Mouse (Mus musculus): Measurements from ENCODE around the gene Spag8. TPM values are rescaled to one million over a fixed set of nuclear protein-coding genes. Genes with fewer than 3 reads are reported as not detected.

The Spag8 gene
- 1 to 10 TPM; 1.2 to 1.4 TPM for total RNA-seq (2021)
- long read RNA-seq, experiment 1: 0 reads
- long read RNA-seq, experiment 2, partial matches to known transcripts: 1 of 1 reads
- long read RNA-seq, experiment 2, other reads (novel, unspliced or antisense): 0 of 1 reads

- no peak for DNase-seq (ENCODE audit: low spot score in 2 of 2)
Measured at GRCm38 (mm10) chr4:43653161-43654015, at the start of gene Spag8. Spag8 (minus strand) TSS chr4:43653594.

- DNase-seq (ENCODE audit: low spot score in 2 of 2): no peak
Measured at GRCm38 (mm10) chr4:43700707-43701106, 47.3 kb upstream of the Spag8 start, which contains the start of gene Olfr70. Olfr70 (minus strand) TSS chr4:43700807.

GRCm38 (mm10) chr4:43696561-43696960 lies 43.2 kb upstream of the Spag8 start:
- no peak for DNase-seq (ENCODE audit: low spot score in 2 of 2)

- DNase-seq (ENCODE audit: low spot score in 2 of 2): no peak
Measured at GRCm38 (mm10) chr4:43695249-43695671, 41.9 kb upstream of the Spag8 start.

DNA sequence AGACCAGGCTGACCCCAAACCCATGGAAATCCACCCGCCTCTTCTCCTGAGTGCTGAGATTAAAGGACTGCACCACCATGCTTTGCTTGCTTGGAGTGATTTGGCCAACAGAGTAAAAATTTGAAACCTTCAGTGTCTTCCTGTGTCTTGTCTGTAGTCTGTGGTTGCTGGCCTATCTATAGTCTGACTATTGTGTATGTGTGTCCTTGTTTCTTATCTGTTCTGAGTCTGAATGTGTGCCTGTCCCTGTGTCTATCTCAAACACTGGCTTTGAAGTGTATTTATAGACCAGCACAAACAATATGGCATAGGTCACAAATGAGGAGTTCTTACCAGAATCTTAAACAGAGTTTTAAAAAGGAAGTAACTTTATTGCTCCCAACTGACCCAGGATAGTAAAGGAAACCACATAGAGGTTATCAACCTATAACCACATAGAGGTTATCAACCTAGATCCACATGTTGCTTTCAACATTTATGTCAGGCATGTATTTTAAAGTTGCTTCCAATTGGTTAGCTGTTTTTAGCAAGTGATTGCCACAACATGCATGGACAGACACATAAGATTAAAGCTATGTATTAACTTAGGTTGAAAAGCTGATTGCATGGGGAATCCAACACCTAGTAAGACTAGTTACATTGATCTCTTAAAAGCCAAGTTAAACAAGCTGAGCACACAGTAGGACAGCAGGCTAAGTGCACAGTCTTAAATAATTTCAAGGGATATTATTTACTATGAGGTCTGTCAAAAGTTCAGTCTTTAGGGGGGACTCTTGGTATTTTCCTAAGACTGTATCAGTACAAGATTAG lies 41.2 kb upstream of the Spag8 start:
- no peak for DNase-seq (ENCODE audit: low spot score in 2 of 2)

- DNase-seq (ENCODE audit: low spot score in 2 of 2): no peak
Measured at GRCm38 (mm10) chr4:43693806-43694241, 40.4 kb upstream of the Spag8 start.

GRCm38 (mm10) chr4:43691026-43691425 lies 37.6 kb upstream of the Spag8 start:
- DNase-seq (ENCODE audit: low spot score in 2 of 2): no peak

DNA sequence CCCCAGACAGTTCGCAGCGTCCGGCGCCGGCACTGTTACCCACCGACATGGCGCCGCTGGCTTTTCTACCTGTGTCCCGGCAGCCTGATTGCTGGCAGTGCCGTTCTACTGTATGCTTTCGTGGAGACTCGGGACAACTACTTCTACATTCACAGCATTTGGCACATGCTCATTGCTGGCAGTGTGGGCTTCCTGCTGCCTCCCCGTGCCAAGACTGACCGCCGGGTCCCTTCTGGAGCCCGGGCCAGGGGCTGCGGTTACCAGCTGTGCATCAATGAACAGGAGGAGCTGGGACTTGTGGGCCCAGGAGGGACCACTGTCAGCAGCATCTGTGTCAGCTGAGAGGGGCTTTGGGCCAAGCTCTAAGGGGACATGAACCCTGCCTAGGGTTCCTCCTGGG lies 36.6 kb upstream of the Spag8 start:
- DNase-seq (ENCODE audit: low spot score in 2 of 2): no peak

DNA sequence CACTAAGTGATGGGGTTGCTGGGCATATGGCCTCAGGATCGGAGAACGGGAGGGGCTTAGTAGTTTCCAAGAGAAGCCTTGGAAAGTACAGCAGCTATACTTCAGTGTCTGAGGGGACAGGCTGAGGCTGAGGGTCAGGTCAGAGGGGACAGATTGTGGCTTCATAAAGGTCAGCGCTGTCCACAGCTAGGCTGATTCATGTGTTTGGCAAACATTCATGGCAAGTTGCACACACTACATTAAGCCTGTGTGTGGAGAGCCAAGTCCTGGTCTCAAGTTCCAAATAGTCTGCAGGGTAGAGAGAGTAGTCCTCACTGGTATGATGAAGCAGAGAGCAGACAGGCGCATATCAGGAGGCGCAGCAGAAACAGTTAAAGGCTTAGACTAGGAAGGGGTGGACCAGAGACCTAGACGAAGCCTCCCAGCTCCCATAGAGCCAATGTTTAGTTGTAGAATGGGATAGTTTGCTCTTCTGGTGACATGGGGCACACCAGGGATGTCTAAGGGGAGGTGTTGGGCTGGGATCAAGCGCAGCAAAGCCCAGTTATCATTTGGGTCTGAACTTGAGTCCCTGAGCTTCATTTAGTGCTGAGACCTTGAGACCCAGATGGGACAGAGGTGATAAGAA lies 26.1 kb upstream of the Spag8 start:
- no peak for DNase-seq (ENCODE audit: low spot score in 2 of 2)

DNA sequence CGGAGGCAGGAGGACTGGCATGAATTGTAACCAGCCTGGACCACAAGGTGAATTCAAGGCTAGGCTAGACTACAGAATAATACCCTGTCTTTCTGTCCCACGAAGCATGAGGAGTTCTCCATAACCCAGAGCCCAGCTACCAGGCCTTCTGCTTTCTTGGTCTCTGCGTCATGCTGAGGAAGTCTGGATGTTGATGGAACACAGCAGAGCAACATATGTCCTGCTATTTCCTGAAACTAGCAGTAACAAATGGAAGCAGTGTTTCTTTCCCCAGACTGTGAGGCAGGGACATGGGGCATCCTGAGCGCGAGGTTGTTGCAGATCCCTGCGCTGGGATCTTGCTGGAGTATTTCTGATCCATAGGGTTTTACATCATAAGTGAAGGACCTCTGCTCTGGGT lies 25.1 kb upstream of the Spag8 start:
- DNase-seq (ENCODE audit: low spot score in 2 of 2): no peak

GRCm38 (mm10) chr4:43675608-43676007 lies 22.2 kb upstream of the Spag8 start:
- no peak for DNase-seq (ENCODE audit: low spot score in 2 of 2)

DNA sequence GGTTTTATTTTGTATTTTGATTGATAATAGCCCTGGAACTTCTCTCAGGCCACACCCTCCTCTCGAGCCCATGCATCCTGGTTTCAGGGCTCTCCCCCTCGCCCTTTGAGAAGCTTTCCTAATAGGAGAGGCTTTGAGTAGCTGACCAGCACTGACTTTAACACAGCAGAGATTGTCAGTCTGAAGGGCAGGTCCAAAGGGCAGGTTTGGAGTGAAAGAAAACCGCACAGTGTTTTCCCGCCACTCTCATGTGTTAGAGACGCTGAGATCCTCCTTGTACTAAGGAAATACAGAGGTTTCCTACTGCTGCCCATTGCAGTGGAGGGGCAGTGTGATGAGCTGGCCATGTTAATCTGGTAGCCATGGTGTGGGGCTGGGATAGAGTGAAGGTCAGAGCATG lies 21.6 kb upstream of the Spag8 start:
- no peak for DNase-seq (ENCODE audit: low spot score in 2 of 2)

DNA sequence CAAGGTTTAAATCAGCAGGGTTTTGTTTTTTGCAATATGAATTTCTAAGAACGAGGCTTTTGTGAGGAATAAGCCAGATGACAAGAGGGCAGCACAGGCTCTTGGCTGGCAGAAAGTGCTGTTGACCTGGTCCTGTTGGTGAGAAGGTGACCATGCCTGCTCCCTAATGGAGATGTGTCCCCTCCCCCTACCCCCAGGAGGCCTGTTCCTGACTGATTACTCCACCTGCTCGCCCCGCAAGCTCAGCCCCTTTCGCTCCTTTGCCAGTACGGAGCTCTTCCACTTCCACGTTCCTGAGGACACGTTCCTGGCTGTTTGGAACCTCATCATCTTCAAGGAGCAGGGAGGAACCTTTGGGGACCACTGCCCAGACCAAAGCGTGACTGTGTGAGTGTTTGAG lies 20.3 kb upstream of the Spag8 start:
- DNase-seq (ENCODE audit: low spot score in 2 of 2): no peak

DNA sequence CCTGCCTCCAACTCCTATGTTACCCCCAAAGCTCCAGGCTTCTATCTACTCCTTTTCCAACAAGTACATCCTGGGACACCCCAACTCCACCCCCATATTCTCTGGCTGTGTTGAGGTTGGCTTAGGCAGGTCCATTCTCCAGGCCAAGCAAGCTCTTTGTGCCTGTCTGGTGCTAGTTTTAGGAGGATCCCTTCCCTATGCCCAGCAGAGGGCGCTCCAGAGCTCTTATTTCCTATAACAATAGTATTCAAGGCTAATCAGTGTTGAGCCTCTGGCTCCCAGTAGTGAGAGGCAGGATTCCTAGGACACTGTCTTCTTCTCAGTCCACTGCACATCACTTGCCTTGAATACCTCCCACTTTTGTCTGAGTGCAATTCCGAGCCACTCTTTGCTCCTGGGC lies 18.7 kb upstream of the Spag8 start:
- peak; percentile 71 to 89 for DNase-seq (ENCODE audit: low spot score in 2 of 2)

DNA sequence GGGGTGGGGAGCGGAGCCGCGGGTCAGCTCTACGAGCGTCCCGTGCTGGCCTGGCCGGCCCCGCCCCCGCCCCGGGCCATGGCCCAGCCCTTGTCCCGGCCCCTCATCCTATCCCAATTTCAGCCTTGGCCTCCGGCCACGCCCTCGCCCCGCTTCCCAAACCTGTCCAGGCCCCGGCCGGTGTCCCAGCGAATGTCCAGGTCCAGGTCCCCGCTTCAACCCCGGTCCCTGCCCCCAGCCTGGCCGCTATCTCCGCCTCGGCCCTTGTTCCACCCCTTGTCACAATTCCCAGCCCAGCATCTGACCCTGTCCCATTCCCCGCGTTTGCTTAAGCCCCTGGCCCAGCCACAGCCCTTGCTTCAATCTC lies 16.0 kb upstream of the Spag8 start:
- peak in 1 of 2 experiments; percentile 56 for DNase-seq (ENCODE audit: low spot score in 2 of 2)

DNA sequence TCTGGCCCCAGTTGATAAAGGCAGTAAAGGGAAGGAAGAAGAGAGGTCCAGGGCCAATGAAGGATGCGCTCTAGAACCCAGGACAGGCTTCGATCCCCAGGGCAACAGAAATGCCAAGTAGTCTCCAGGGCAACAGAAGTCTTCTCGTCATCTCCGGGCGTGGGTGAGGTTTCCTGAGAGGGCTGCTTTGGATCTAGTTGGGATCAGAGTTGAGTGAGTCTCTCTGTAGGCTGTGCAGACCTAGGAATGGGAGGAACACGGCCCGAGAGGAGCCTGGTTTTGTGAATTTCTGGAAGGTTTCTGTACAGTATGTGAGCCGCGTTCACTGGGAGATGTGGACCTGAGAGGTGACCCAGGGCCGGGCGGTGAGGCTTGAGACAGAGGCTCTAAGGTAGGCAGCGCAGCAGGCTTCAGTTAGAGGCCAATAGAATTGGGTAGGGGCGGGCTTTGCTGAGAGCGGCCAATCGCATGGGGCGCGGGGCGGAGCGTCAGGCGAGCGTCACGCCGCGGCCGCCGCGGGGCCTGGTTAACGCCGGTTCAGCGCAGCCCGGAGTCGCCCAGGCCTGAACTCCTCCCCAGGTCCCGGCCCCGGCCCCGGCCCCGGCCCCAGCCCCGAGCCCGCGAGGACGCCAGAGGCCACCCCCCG lies 15.5 kb upstream of the Spag8 start, which contains the start of the genes Tmem8b and Fam221b:
Gene Tmem8b (plus strand): TSS at position 190 of the 646 bp plus-strand sequence.
Gene Fam221b (minus strand): TSS at position 364 of the 646 bp plus-strand sequence.
- peak; percentile 72 to 75 for DNase-seq (ENCODE audit: low spot score in 2 of 2)

DNA sequence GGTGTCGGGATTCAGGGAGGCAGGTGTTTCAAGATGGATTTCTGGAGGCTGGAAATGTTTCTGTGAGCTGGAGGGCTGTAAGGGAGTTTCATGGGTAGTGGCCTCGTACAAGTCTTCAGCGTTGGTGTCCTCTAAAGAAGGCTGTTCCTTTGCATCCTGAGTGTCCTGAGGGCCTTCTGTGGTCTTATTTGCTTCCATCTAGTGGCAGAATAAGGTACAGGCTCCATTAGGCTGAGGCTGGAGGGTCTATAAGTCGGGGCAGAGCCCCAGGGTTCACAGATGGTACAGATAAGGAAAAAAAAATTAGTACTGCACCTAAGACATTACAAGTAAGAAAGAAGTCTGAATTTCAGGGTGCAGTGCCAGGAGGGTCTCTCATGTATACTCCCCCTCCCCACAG lies 13.0 kb upstream of the Spag8 start:
- DNase-seq (ENCODE audit: low spot score in 2 of 2): no peak

GRCm38 (mm10) chr4:43657146-43657545 lies 3.8 kb upstream of the Spag8 start:
- DNase-seq (ENCODE audit: low spot score in 2 of 2): no peak

- DNase-seq (ENCODE audit: low spot score in 2 of 2): peak; percentile 85 to 89
Measured at GRCm38 (mm10) chr4:43656339-43657109, 3.1 kb upstream of the Spag8 start, which contains the start of gene Hint2. Hint2 (minus strand) TSS chr4:43656466.

Measured in adrenal gland, postnatal 4 days (tissue).